Mouse (Mus musculus) embryonic facial prominence, embryonic 14.5 days (tissue): ENCODE results near the gene Aven. TPM values are rescaled to one million over a fixed set of nuclear protein-coding genes. Genes with fewer than 3 reads are reported as not detected.

Source experiments
- ATAC-seq: fragments of 200-750 bp; cut with Nextera tagmentation; 2 replicates; pipeline ENCODE4 v1.8.0; 2017; ENCODE audit warnings: low read depth, moderate number of reproducible peaks, moderate TSS enrichment
- DNase-seq: peaks from one replicate; pipeline ENCODE4 v3.0.0-alpha.2; 2015; ENCODE audit warnings: low spot score
- H3K27ac ChIP-seq: fragments of 300-500 bp; sonication (generic); replicated peaks from 2 replicates; pipeline ENCODE4 v1.5.1; 2014; ENCODE audit warnings: low read depth, mild to moderate bottlenecking, low read length, moderate library complexity
- H3K27me3 ChIP-seq: fragments of 300-500 bp; sonication (generic); replicated peaks from 2 replicates; pipeline ENCODE4 v1.6.1; 2014; ENCODE audit warnings: low read length; ENCODE audit not compliant: control insufficient read depth, insufficient read depth
- H3K36me3 ChIP-seq: fragments of 300-500 bp; sonication (generic); 2 replicates; pipeline ENCODE4 v1.6.1; 2014; ENCODE audit warnings: low read length, mixed read lengths; ENCODE audit not compliant: control insufficient read depth, insufficient read depth
- H3K4me1 ChIP-seq: fragments of 300-500 bp; sonication (generic); 2 replicates; pipeline ENCODE4 v1.6.1; 2014; ENCODE audit warnings: antibody characterized with exemption, low read length; ENCODE audit not compliant: control insufficient read depth, insufficient read depth
- H3K4me2 ChIP-seq: fragments of 300-500 bp; sonication (generic); 2 replicates; pipeline ENCODE4 v1.6.1; 2014; ENCODE audit warnings: low read depth, mild to moderate bottlenecking, low read length, moderate library complexity, mixed read lengths
- H3K4me3 ChIP-seq: fragments of 300-500 bp; sonication (generic); 2 replicates; pipeline ENCODE4 v1.5.1; 2014; ENCODE audit warnings: low read depth, mild to moderate bottlenecking, low read length
- H3K9ac ChIP-seq: fragments of 300-500 bp; sonication (generic); 2 replicates; pipeline ENCODE4 v1.6.1; 2014; ENCODE audit warnings: low read depth, mild to moderate bottlenecking, low read length, moderate library complexity, mixed read lengths
- H3K9me3 ChIP-seq: fragments of 300-500 bp; sonication (generic); 2 replicates; pipeline ENCODE4 v1.6.1; 2016; ENCODE audit warnings: low read length; ENCODE audit not compliant: control insufficient read depth
- WGBS: fragments of 180-500 bp; shearing (Covaris S2); extraction: QIAGEN DNeasy Blood & Tissue Kit; methylation state at CpG from one replicate; pipeline ENCODE4 v1.1.7; 2014; 5-methylcytosine and 5-hydroxymethylcytosine counted together
- polyA plus RNA-seq: library from polyadenylated mRNA; unstranded; fragments of >200 nt; fragmentation: Nextera tagmentation; extraction: Ambion mirVana; gene quantifications from 2 replicates; pipeline ENCODE4 v1.2.1, GENCODE M21; 2014

Aven gene
- polyA plus RNA-seq, 1 experiment from 2014 or later: 6.1 TPM

GRCm38 (mm10) chr2:112625156-112625555 is 132.4 kb downstream of the Aven start:
- H3K9me3 ChIP-seq: no peaks in the 10 kb centered on the region
- no peak overlapping the region for H3K27ac ChIP-seq
- DNase-seq (no peak), ATAC-seq (no peak)
- no peaks in the 10 kb centered on the region for H3K36me3 ChIP-seq
- no peaks in the 10 kb centered on the region for H3K4me1 ChIP-seq
- H3K4me3 ChIP-seq: no peak overlapping the region
- no peak overlapping the region for H3K4me2 ChIP-seq
- 79% methylated on average over 3 of the region's 3 CpGs for WGBS
- H3K9ac ChIP-seq: no peak overlapping the region
- H3K27me3 ChIP-seq: no peaks in the 10 kb centered on the region

GRCm38 (mm10) chr2:112630669-112631068 is 137.9 kb downstream of the Aven start:
- Histone ChIP-seq H3K4me3 (no peak overlapping the region), H3K9ac (no peak overlapping the region), H3K27me3 (no peaks in the 10 kb centered on the region), H3K36me3 (no peaks in the 10 kb centered on the region), H3K9me3 (no peaks in the 10 kb centered on the region), H3K4me2 (no peak overlapping the region), H3K27ac (no peak overlapping the region), H3K4me1 (no peaks in the 10 kb centered on the region)
- DNase-seq (no peak), ATAC-seq (no peak)
- 68% methylated on average over 11 of the region's 11 CpGs for WGBS

- no peaks in the 10 kb centered on the region for H3K4me1 ChIP-seq
- no peak overlapping the region for H3K9ac ChIP-seq
- no peaks in the 10 kb centered on the region for H3K36me3 ChIP-seq
- no peak overlapping the region for H3K27ac ChIP-seq
- ATAC-seq (no peak), DNase-seq (no peak)
- H3K27me3 ChIP-seq: no peaks in the 10 kb centered on the region
- H3K4me2 ChIP-seq: no peak overlapping the region
- WGBS: 91% methylated on average over 9 of the region's 9 CpGs
- H3K4me3 ChIP-seq: no peak overlapping the region
- no peaks in the 10 kb centered on the region for H3K9me3 ChIP-seq
Measured at GRCm38 (mm10) chr2:112632536-112632935, 139.8 kb downstream of the Aven start.

GRCm38 (mm10) chr2:112637206-112637605 is 144.4 kb downstream of the Aven start:
- H3K27ac ChIP-seq: no peak overlapping the region
- DNase-seq (no peak), ATAC-seq (no peak)
- no peaks in the 10 kb centered on the region for H3K9me3 ChIP-seq
- 93% methylated on average over 5 of the region's 5 CpGs for WGBS
- H3K4me3 ChIP-seq: no peak overlapping the region
- no peak overlapping the region for H3K9ac ChIP-seq
- H3K4me2 ChIP-seq: no peak overlapping the region
- H3K4me1 ChIP-seq: no peaks in the 10 kb centered on the region
- H3K27me3 ChIP-seq: no peaks in the 10 kb centered on the region
- no peaks in the 10 kb centered on the region for H3K36me3 ChIP-seq

GRCm38 (mm10) chr2:112653836-112654235 is 161.1 kb downstream of the Aven start:
- ATAC-seq (no peak), DNase-seq (no peak)
- no peaks in the 10 kb centered on the region for H3K9me3 ChIP-seq
- H3K4me1 ChIP-seq: no peaks in the 10 kb centered on the region
- H3K4me3 ChIP-seq: no peak overlapping the region
- no peak overlapping the region for H3K27ac ChIP-seq
- H3K9ac ChIP-seq: no peak overlapping the region
- WGBS: 64% methylated on average over 3 of the region's 3 CpGs
- no peak overlapping the region for H3K4me2 ChIP-seq
- H3K27me3 ChIP-seq: no peaks in the 10 kb centered on the region
- no peaks in the 10 kb centered on the region for H3K36me3 ChIP-seq

- 52% methylated on average over 5 of the region's 5 CpGs for WGBS
Measured at GRCm38 (mm10) chr2:112656131-112656530, 163.4 kb downstream of the Aven start.

GRCm38 (mm10) chr2:112669461-112669860 is 176.7 kb downstream of the Aven start:
- no peak overlapping the region for H3K27ac ChIP-seq
- DNase-seq: no peak
- WGBS: 84% methylated on average over 3 of the region's 3 CpGs
- H3K4me3 ChIP-seq: no peak overlapping the region
- no peaks in the 10 kb centered on the region for H3K36me3 ChIP-seq
- ATAC-seq: no peak
- no peak overlapping the region for H3K9ac ChIP-seq
- H3K9me3 ChIP-seq: no peaks in the 10 kb centered on the region
- H3K4me1 ChIP-seq: no peaks in the 10 kb centered on the region
- H3K27me3 ChIP-seq: no peaks in the 10 kb centered on the region
- H3K4me2 ChIP-seq: no peak overlapping the region

More at GRCm38 (mm10) chr2:112656131-112656530, 163.4 kb downstream of the Aven start:
- DNase-seq (no peak), ATAC-seq (no peak)
- Histone ChIP-seq H3K9ac (no peak overlapping the region), H3K36me3 (no peaks in the 10 kb centered on the region), H3K9me3 (no peaks in the 10 kb centered on the region), H3K27me3 (no peaks in the 10 kb centered on the region), H3K4me1 (no peaks in the 10 kb centered on the region), H3K4me2 (no peak overlapping the region), H3K4me3 (no peak overlapping the region), H3K27ac (no peak overlapping the region)

GRCm38 (mm10) chr2:112676175-112676574 is 183.4 kb downstream of the Aven start:
- 87% methylated on average over 2 of the region's 2 CpGs for WGBS
- H3K4me3 ChIP-seq: no peak overlapping the region

GRCm38 (mm10) chr2:112676721-112677120 is 184.0 kb downstream of the Aven start:
- H3K27ac ChIP-seq: no peak overlapping the region
- DNase-seq (no peak), ATAC-seq (no peak)
- no peak overlapping the region for H3K9ac ChIP-seq
- H3K9me3 ChIP-seq: no peaks in the 10 kb centered on the region
- H3K27me3 ChIP-seq: no peaks in the 10 kb centered on the region
- WGBS: 50% methylated on average over 1 of the region's 1 CpGs
- no peaks in the 10 kb centered on the region for H3K36me3 ChIP-seq
- no peak overlapping the region for H3K4me3 ChIP-seq
- H3K4me1 ChIP-seq: no peaks in the 10 kb centered on the region
- no peak overlapping the region for H3K4me2 ChIP-seq

More at GRCm38 (mm10) chr2:112676175-112676574, 183.4 kb downstream of the Aven start:
- H3K36me3 ChIP-seq: no peaks in the 10 kb centered on the region
- H3K4me1 ChIP-seq: no peaks in the 10 kb centered on the region
- DNase-seq (no peak), ATAC-seq (no peak)
- no peak overlapping the region for H3K4me2 ChIP-seq
- no peaks in the 10 kb centered on the region for H3K27me3 ChIP-seq
- H3K9ac ChIP-seq: no peak overlapping the region
- no peaks in the 10 kb centered on the region for H3K9me3 ChIP-seq
- H3K27ac ChIP-seq: no peak overlapping the region
